Mouse (Mus musculus): ENCODE data around the gene Myo16. TPM values are rescaled to one million over a fixed set of nuclear protein-coding genes. Genes with fewer than 3 reads are reported as not detected.

Gene Myo16
- polyA plus RNA-seq, 1 experiment from 2014 or later, result 4.1 TPM

- H3K9ac ChIP-seq (replicated peaks), result no peak overlapping the region
- H3K4me1 ChIP-seq, result no peaks in the 10 kb centered on the region
- H3K27me3 ChIP-seq, result no peaks in the 10 kb centered on the region
- H3K36me3 ChIP-seq, result no peaks in the 10 kb centered on the region
- ATAC-seq (replicated peaks), result no peak
- H3K27ac ChIP-seq (replicated peaks), result no peak overlapping the region
- H3K4me2 ChIP-seq (replicated peaks), result no peak overlapping the region
- H3K9me3 ChIP-seq, result no peaks in the 10 kb centered on the region
- 68% methylated on average over 5 of the region's 5 CpGs for WGBS
- H3K4me3 ChIP-seq, result no peak overlapping the region
These were observed 308.6 kb downstream of the Myo16 start for GRCm38 (mm10) chr8:10462271-10462670.

DNA sequence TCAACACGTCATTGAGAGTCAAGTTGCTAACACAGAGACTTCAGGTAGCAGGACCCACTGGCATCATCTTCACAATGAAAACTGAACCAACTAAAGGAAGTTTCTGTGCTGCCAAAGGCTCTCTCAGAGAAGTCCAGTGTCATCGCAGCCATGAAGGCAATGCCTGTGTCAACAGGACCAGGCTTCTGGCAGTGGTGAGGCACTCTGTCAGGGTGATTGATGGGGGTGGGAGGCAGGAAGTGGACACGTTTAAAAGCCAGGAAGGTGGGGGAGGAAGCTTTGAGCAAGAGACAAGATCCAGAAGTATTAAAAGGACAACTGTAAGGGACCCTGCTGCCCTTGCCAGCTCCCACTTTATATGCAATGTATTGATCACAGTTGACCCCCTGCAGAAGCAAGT is 314.8 kb downstream of the Myo16 start:
- 0 out of 2 replicates have a peak, but pooled peaks cover 3% of the 10 kb centered on the region for H3K4me1 ChIP-seq
- 74% methylated on average over 3 of the region's 3 CpGs for WGBS
- H3K27me3 ChIP-seq, result no peaks in the 10 kb centered on the region
- no peak for ATAC-seq (replicated peaks)
- no peak overlapping the region for H3K27ac ChIP-seq (replicated peaks)
- no peak overlapping the region for H3K4me2 ChIP-seq (replicated peaks)
- H3K9ac ChIP-seq (replicated peaks), result no peak overlapping the region
- no peaks in the 10 kb centered on the region for H3K9me3 ChIP-seq
- no peak overlapping the region for H3K4me3 ChIP-seq
- H3K36me3 ChIP-seq, result no peaks in the 10 kb centered on the region

DNA sequence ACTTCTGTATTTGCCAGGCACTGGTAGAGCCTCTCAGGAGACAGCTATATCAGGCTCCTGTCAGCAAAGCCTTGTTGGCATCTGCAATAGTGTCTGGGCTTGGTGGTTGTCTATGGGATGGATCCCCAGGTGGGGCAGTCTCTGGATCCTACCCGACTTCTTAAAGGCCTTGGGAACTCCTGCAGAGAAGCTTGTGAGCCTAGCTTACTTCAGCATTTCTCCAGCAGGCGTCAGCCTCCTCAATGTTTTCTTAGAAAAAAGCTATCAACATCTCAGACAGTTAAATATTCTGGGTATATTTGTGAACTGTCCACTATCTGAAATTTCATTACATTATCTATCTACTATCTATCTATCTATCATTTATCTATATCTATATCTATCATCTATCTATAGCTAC is 315.9 kb downstream of the Myo16 start:
- 58% methylated on average over 2 of the region's 2 CpGs for WGBS
- H3K27ac ChIP-seq (replicated peaks), result no peak overlapping the region
- H3K36me3 ChIP-seq, result no peaks in the 10 kb centered on the region
- no peaks in the 10 kb centered on the region for H3K27me3 ChIP-seq
- ATAC-seq (replicated peaks), result no peak
- no peak overlapping the region for H3K4me2 ChIP-seq (replicated peaks)
- H3K4me3 ChIP-seq, result no peak overlapping the region
- H3K4me1 ChIP-seq, result peaks cover 7% of the 10 kb centered on the region; the same call in 1 of the 2 replicates
- no peak overlapping the region for H3K9ac ChIP-seq (replicated peaks)
- H3K9me3 ChIP-seq, result no peaks in the 10 kb centered on the region

DNA sequence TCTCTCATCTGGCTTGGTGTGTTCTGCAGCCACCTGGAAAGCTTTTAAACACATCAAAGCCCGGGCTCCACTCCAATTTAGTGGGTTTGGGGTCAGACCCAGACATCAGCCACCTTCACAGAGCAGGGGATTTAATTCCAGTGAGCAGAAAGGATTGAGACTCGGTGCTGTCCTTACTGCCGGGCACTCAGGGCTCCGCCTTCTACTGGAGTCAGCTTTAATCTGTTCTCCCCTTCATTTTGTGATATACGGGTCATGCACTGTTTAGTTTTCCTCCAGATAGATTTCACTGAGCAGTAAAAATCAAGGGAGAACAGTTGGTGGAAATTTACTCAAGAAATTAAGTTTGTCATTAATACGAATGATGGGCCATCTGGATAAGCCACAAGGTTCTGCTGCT is 316.6 kb downstream of the Myo16 start:
- peaks cover 7% of the 10 kb centered on the region; the same call in 1 of the 2 replicates for H3K4me1 ChIP-seq
- no peak overlapping the region for H3K27ac ChIP-seq (replicated peaks)
- H3K27me3 ChIP-seq, result no peaks in the 10 kb centered on the region
- H3K9ac ChIP-seq (replicated peaks), result no peak overlapping the region
- H3K9me3 ChIP-seq, result no peaks in the 10 kb centered on the region
- 46% methylated on average over 6 of the region's 6 CpGs for WGBS
- no peak overlapping the region for H3K4me2 ChIP-seq (replicated peaks)
- H3K36me3 ChIP-seq, result no peaks in the 10 kb centered on the region
- H3K4me3 ChIP-seq, result no peak overlapping the region
- no peak for ATAC-seq (replicated peaks)

DNA sequence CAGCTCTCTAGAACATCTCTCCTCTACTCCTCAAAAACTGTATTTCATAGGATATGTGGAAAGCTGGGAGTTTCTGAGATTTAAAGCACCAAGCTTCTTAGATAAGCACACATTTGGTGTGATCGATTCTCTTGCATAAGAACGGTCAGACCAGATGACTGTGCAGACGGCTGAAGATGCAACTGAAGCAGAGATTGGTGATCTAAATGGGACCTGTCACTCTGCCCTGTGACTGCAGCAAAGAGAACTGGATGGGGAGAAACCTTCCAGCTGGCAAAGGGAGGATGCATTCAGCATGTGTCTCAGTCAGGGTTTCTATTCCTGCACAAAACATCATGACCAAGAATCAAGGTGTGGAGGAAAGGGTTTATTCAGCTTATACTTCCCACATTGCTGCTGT is 318.7 kb downstream of the Myo16 start:
- ATAC-seq (replicated peaks), result no peak
- Histone ChIP-seq H3K4me3 (no peak overlapping the region), H3K4me1 (peaks cover 7% of the 10 kb centered on the region; the same call in 1 of the 2 replicates), H3K9ac (replicated peaks) (no peak overlapping the region), H3K4me2 (replicated peaks) (no peak overlapping the region), H3K36me3 (no peaks in the 10 kb centered on the region), H3K9me3 (no peaks in the 10 kb centered on the region), H3K27ac (replicated peaks) (no peak overlapping the region), H3K27me3 (no peaks in the 10 kb centered on the region)
- 90% methylated on average over 3 of the region's 3 CpGs for whole genome bisulfite sequencing

DNA sequence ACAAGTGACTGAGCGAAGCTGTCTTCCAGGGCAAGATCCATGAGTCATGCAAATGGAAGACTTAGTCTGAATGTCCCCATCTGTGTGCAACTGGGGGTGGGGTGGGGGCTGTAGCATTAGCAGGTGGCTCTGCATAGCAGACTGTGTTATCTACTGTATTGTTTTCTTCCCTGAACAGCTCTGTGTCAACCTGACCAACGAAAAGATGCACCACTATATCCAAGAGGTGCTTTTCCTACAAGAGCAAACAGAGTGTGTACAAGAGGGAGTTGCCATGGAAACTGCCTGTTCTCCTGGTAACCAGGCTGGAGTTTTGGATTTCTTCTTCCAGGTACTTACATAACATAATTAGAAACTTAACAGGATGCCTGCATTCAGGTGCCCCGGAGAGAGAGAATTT is 320.7 kb downstream of the Myo16 start:
- no peaks in the 10 kb centered on the region for H3K36me3 ChIP-seq
- no peak overlapping the region for H3K4me2 ChIP-seq (replicated peaks)
- H3K4me3 ChIP-seq, result no peak overlapping the region
- H3K9me3 ChIP-seq, result no peaks in the 10 kb centered on the region
- no peak overlapping the region for H3K27ac ChIP-seq (replicated peaks)
- no peak overlapping the region for H3K9ac ChIP-seq (replicated peaks)
- H3K27me3 ChIP-seq, result no peaks in the 10 kb centered on the region
- WGBS, result 58% methylated on average over 3 of the region's 3 CpGs
- H3K4me1 ChIP-seq, result peaks cover 16% of the 10 kb centered on the region; the same call in 1 of the 2 replicates
- peak; percentile 51; the same call in 1 of the 2 replicates for ATAC-seq (replicated peaks)

DNA sequence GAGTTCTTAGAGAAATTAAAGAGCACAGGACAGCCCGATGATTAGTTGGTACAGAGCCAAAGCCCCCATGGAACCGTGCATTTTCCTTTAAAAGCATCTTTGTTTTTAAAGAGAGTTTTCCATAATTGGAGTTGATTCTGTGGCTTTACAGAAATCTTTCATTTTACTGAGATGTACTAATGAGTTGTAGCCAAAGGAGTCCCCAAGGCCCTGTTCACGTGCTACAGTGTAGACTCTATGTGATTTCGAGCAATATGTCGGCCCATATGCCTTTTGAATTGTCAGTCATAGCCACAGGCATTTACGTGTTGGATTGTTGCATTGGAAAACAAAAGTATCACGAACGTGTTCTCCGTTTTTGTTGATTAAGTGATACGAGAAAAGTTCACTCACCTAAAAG is 325.3 kb downstream of the Myo16 start:
- WGBS, result 38% methylated on average over 10 of the region's 10 CpGs
- no peak for ATAC-seq (replicated peaks)

GRCm38 (mm10) chr8:10480850-10481249 is 327.1 kb downstream of the Myo16 start:
- H3K4me1 ChIP-seq, result peaks cover 14% of the 10 kb centered on the region
- WGBS, result 93% methylated on average over 8 of the region's 8 CpGs
- H3K9ac ChIP-seq (replicated peaks), result no peak overlapping the region
- H3K9me3 ChIP-seq, result no peaks in the 10 kb centered on the region
- no peaks in the 10 kb centered on the region for H3K36me3 ChIP-seq
- H3K27ac ChIP-seq (replicated peaks), result no peak overlapping the region
- H3K4me3 ChIP-seq, result no peak overlapping the region
- no peak for ATAC-seq (replicated peaks)
- H3K27me3 ChIP-seq, result no peaks in the 10 kb centered on the region
- H3K4me2 ChIP-seq (replicated peaks), result no peak overlapping the region

More for the DNA sequence above, 325.3 kb downstream of the Myo16 start:
- Histone ChIP-seq H3K27ac (replicated peaks) (no peak overlapping the region), H3K4me1 (peaks cover 18% of the 10 kb centered on the region), H3K4me2 (replicated peaks) (no peak overlapping the region), H3K27me3 (no peaks in the 10 kb centered on the region), H3K9ac (replicated peaks) (no peak overlapping the region), H3K9me3 (no peaks in the 10 kb centered on the region), H3K4me3 (no peak overlapping the region), H3K36me3 (no peaks in the 10 kb centered on the region)

GRCm38 (mm10) chr8:10482064-10482463 is 328.4 kb downstream of the Myo16 start:
- Histone ChIP-seq H3K9me3 (no peaks in the 10 kb centered on the region), H3K27me3 (no peaks in the 10 kb centered on the region), H3K4me3 (no peak overlapping the region), H3K4me2 (replicated peaks) (no peak overlapping the region), H3K4me1 (peaks cover 14% of the 10 kb centered on the region), H3K9ac (replicated peaks) (no peak overlapping the region), H3K27ac (replicated peaks) (no peak overlapping the region), H3K36me3 (no peaks in the 10 kb centered on the region)
- 85% methylated on average over 5 of the region's 5 CpGs for WGBS
- ATAC-seq (replicated peaks), result no peak

DNA sequence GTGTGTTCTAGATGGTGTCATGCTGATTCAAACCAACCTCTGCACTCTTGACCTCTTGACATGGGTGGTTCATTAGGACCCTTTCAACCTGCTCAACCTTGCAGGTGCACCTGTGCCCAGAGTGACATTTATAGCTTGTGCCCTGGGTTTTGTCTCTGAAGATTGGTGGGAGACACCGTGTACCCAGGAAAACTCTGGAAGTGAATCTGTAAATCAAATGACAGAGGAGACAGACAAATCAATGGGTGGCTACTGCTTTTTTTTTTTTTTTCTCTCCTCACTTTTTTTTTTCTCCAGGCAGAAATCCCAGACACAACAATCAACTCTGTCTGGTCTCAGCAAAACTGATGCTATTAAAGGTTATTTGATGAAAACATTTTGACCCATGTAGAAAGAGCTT is 329.2 kb downstream of the Myo16 start:
- Histone ChIP-seq H3K4me1 (peaks cover 14% of the 10 kb centered on the region), H3K4me3 (no peak overlapping the region), H3K9ac (replicated peaks) (no peak overlapping the region), H3K4me2 (replicated peaks) (no peak overlapping the region), H3K9me3 (no peaks in the 10 kb centered on the region), H3K27ac (replicated peaks) (no peak overlapping the region), H3K27me3 (no peaks in the 10 kb centered on the region), H3K36me3 (no peaks in the 10 kb centered on the region)
- no peak for ATAC-seq (replicated peaks)
- 73% methylated on average over 1 of the region's 1 CpGs for WGBS

DNA sequence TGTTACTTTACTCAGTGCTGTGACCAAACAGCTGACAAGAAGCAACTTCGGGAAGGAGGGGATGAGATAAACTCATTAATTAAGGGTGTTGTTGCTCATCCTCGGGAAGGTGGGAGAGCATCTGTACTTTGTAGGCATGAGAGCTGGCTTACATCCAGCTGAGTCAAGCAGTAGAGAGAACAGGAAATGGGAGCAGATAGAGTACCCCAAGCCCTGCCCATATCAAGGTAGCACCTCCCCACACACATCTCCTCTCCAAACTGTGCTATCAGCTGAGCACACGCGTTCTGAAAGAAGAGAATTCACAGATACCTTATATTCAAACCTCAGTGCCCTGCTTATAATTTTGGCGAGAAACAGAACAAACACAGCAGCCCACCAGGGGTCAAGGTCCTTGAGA is 330.1 kb downstream of the Myo16 start:
- 63% methylated on average over 5 of the region's 5 CpGs for WGBS
- no peak overlapping the region for H3K4me3 ChIP-seq
- no peak for ATAC-seq (replicated peaks)

GRCm38 (mm10) chr8:10489738-10490419 is 336.2 kb downstream of the Myo16 start:
- peak; percentile 61; the same call in 1 of the 2 replicates for ATAC-seq (replicated peaks)
- WGBS, result 68% methylated on average over 10 of the region's 10 CpGs

More for the DNA sequence above, 330.1 kb downstream of the Myo16 start:
- Histone ChIP-seq H3K27ac (replicated peaks) (no peak overlapping the region), H3K27me3 (no peaks in the 10 kb centered on the region), H3K4me1 (peaks cover 11% of the 10 kb centered on the region), H3K4me2 (replicated peaks) (no peak overlapping the region), H3K9me3 (no peaks in the 10 kb centered on the region), H3K36me3 (no peaks in the 10 kb centered on the region), H3K9ac (replicated peaks) (no peak overlapping the region)

DNA sequence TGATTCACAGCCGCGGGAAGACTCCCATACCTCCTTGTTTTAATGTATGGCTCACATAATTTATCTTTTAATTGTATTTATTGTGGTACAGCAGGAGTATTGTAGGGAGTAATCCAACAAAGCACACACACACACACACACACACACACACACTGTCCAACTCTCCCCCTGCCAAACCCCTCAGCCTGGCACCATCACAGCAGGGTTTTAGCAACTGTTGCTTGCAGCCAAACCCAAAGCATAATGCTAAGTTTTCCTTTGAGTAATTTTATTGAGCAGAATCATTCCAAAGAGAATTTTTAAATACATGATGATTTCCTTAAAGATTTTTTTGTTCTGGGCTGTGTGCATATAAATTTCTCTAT is 336.7 kb downstream of the Myo16 start:
- Histone ChIP-seq H3K4me3 (no peak overlapping the region), H3K4me2 (replicated peaks) (no peak overlapping the region), H3K36me3 (no peaks in the 10 kb centered on the region), H3K9ac (replicated peaks) (no peak overlapping the region), H3K9me3 (no peaks in the 10 kb centered on the region), H3K4me1 (peaks cover 19% of the 10 kb centered on the region), H3K27me3 (no peaks in the 10 kb centered on the region), H3K27ac (replicated peaks) (peak overlapping the region; percentile 69)
- WGBS, result 91% methylated on average over 2 of the region's 2 CpGs
- ATAC-seq (replicated peaks), result peak; percentile 55

More at GRCm38 (mm10) chr8:10489738-10490419, 336.2 kb downstream of the Myo16 start:
- no peaks in the 10 kb centered on the region for H3K36me3 ChIP-seq
- H3K4me2 ChIP-seq (replicated peaks), result no peak overlapping the region
- H3K27me3 ChIP-seq, result no peaks in the 10 kb centered on the region
- no peak overlapping the region for H3K9ac ChIP-seq (replicated peaks)
- no peak overlapping the region for H3K4me3 ChIP-seq
- H3K9me3 ChIP-seq, result no peaks in the 10 kb centered on the region
- peak overlapping the region; percentile 69 for H3K27ac ChIP-seq (replicated peaks)
- H3K4me1 ChIP-seq, result peaks cover 19% of the 10 kb centered on the region
